Mouse (Mus musculus): Measurements from ENCODE around the gene Nenf. TPM values are rescaled to one million over a fixed set of nuclear protein-coding genes. Genes with fewer than 3 reads are reported as not detected.
A peak's percentile ranks its signal among the peaks of the same experiment; 100 is the strongest.

The Nenf gene
- total RNA-seq, 2 experiments from 2014 or later, result 97.3 to 103 TPM

DNA sequence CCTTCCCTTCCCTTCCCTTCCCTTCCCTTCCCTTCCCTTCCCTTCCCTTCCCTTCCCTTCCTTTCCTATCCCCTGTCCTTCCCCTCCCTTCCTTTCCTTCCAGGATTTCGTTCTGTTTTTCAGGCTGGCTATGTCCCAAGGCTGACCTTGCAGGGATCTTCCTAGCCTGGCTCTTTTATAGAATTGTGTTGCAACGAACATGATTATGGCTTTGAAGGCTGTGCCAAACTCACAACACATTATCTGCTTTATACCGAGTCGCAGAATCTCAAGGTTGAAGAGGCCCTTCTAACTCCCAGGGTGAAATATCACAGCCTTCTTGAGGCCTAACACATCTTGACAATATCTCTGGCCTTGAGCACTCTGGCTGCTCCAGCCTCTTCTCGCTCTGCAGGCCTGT is 692 bp upstream of the Nenf start:
- no peak for DNase-seq

DNA sequence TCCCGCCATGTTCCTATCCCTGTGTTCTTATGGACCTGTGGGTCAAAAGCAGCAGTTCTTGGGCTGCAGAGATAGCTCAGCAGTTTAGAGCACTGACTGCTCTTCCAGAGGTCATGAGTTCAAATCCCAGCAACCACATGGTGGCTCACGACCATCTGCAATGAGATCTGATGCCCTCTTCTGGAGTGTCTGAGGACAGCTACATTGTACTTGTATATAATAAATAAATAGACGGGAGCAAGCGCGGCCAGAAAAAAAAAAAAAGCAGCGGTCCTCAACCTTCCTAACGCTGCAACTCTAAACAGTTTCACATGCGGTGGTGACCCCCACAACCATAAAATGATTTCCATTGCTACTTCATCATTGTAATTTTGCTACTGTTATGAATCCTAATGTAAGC is 1.2 kb downstream of the Nenf start:
- DNase-seq, result no peak

DNA sequence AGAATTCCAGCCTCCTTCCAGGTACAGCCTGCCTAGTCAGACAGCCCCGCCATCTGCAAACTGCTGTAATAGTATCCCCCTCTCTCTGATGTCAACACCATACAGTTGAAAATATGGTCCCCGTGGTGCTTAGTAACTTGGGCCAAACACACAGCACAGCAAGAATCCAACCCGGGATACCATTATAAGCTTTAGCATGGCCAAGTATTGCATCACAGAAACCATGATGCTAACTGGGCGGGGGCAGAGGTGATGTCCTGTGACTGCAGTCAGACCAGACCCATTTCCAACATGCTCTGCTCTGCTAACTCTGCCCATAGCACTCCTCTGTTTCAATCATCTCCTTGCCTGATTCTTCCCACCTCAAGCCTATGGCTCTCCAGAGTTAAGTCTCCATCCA is 4.1 kb downstream of the Nenf start:
- DNase-seq, result no peak

DNA sequence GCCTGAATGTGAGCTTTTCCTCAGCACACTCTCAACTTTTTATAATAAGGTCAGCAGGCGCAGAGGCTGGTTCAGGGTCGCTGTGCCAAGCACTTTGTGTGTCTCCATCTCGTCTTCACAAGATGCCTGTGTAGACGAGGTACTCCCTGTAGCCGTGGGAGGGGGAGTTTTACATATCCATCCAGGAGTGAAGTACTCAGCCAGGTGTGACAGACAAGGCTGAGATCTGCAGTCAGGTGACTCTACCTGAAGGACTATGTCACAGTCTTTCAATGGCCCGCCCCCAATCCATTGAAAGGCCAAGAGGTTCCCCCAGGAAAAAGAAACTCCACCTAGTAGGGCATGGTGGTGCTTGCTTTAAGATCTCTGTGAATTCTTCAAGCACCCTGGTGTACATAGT is 4.8 kb downstream of the Nenf start:
- no peak for DNase-seq

DNA sequence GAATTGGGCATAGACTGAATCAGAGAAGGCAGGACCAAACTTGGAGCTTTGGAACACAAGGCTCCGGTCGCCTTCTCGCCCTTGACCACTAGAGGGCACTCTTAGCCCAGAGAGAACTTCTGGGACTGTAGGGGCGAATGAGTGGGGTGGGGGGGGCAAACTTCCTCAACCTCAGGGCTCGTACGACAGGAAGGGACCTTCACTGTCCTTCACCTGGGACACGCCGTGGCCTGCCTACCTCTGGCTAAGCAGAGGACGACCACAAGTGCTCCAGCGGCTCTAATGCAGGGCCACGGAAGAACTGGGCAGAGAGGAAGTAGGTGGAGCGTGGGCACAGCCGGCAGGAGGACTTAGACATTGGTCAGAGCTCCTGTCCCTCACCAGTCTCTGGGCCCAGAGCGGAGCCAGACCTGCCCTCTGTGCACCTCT is 5.5 kb downstream of the Nenf start:
- peak; percentile 91 for DNase-seq

DNA sequence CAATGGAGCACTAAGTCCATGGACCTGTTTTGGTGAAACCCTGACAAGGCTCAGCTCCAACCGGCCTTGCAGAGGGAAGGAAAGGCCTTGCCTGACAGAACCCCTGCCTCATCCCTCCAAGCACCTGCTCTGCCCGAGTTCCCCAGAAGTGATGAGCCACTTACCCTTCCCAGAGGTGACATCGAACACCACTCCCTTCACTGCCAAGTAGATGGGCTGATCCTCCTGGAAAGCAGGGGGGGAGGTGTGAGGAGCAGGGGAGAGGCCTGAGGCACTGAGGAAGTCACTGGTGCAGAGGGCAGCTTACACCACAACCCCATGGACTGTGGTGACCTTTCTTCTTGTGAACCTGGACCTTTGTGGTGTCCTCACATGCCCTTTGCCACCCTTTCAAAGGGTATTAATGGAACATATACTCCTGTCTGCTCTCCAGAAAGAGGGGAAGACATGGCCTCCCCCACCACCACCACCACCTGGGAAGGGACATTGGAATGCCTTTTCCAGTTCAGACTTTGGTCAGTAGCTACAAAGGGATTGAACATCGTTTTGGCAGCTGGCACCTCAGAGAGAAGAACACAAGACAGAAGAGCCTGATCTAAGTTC is 6.6 kb downstream of the Nenf start:
- DNase-seq, result no peak

DNA sequence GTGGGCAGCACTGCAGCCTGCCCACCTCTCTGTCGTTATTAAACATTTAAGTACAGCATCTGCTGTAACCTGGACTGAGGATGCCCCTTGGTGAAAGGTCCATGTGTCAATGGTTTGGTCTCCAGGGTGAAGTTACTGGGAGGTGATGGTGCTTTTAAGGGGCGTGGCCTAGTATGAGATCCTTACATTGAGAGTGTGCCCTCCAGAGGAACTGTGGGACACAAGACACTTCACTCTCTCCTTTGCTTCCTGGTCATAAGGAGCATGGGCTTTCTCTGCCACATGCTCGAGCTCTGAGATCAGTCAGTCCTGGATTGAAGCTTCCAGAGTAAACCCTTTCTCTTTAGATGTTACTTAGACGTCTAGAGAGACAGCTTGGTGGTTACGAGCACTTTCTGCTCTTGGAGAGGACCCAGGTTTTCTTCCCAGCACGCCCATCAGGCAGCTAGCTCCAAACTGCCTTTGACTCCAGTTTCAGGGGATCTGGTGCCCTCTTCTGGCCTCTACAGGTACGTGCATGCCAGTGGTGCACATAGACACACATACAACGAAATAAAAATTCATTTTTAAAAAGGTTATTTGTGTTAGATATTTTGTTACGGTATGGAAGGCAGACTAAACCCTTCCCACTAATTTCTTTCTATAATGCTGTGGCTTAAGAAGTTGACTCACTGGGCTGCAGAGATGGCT is 10.1 kb downstream of the Nenf start:
- no peak for DNase-seq

DNA sequence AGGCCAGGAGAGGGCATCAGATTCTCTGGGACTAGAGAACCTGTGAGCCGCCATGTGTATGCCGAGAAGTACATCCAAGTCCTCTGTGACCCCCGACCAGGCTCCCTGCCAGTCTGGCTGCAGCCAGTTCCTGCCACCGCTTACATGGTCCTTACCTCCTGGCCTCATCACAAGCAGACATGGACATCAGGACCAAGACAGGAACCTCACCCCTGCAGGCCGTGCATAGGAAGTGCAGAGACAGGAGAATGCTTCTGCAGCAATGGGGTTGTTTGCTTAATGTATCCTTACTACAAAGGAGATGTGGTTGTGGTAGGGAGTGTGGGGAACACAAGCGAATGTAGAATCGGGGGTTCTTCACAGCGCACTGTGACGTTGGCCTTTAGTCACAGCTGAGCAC is 11.7 kb downstream of the Nenf start:
- no peak for DNase-seq

DNA sequence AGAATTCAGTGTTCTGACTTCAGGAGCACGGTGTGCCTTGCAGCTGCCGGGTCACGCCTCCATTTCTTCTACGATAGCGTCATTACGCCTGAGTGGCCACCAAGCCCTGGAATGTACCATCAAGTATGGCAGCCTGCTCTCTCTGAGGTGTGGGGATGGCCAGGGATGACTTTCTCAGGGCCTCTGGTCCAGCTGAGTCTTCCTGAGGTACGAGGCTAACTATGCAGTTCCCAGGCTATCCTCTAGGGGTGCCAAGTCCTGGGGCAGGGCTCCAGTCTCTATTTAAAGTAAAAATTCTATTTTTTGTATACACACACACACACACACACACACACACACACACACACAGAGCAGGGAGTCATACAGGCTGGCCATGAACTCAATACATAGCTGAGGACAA is 12.4 kb downstream of the Nenf start:
- DNase-seq, result no peak

DNA sequence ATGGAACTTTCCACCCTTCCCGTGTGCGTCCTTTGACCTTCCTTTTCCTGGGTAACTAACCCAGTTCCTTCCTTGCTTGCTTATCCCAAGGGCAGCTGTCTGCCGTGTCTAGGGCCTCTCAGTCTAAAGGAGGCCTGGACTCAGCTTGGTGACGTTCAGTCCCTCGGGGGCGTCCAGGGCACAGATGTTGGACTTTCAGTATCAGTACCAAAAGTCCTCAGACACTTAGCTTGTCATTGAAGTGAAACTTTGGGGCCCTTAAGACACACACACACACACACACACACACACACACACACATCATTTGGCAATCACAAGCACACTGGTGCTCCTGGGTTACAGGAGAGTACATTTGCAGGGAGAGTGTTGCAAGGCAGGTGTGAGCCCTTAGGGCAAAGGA is 13.8 kb downstream of the Nenf start:
- DNase-seq, result no peak

DNA sequence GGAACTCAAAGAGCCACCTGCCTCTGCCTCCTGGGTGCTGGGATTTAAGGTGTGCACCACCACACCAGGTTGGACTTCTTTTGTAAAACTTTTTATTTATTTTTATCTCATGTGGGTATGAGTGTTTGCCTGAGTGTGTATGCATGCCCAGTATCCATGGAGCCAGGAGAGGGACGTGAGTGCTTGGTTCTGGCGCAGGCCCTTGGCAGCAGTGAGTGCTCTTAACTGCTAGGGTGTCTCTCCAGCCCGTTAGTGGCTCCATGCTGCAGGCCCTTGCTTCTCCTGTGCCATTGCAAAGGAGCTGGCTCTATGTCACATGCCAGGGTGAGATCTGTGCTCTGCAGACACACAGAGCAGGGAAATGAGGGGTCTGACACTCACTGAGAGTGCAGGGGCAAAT is 14.3 kb downstream of the Nenf start:
- DNase-seq, result no peak

DNA sequence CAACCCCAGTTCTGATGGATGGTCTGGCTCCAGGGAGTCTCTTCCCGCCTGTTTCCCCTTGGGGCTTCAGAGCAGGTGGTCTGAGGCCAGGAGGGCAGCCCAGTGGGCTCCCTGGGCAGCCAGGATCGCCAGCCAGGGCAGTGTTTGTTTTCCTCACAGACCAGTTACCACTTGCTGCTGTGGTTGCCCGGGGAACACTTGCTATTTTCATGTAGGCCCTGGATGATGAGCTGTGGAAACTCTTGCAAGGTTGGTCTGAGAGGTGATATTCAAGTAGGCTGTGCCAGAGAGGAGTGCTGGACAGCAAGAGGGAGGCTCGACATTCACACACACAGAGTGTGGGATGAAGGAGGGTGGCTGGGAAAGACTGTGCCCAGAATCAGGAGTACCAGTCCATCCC is 16.1 kb downstream of the Nenf start:
- no peak for DNase-seq

DNA sequence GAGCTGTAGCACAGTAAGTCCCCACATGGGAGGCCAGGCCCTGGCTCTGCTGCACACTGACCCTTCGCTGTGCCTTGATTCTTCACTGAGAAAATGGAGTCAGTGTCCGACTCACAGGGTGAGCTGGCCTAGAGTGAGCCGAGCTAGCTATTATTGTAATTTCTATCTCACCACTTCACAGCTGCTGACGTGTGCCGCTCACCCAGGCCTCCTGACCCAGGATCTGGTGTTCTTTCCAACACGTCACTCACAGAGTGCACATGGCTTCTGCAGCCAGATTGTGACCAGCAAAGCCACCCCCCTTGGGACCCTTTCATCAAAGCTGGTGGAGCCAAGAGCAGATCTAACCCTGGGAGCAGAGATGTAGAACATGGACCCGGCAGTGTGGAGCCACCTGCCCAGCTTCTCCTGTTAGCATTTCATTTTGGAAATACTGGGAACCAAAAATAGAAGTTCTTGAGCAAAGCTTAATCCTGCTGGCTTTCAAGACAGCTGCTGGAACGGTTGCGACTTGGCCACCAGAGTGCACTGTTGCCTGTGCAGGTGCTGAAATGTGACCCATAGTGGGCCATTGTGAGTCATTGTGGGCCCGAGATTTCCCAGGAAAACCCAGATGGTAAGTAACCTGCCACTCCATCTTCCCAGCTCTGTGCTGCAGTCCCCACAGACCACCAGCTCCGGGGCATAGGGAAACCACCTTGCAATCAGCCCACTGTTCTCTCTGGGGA is 18.6 kb downstream of the Nenf start:
- peak; percentile 75 for DNase-seq

DNA sequence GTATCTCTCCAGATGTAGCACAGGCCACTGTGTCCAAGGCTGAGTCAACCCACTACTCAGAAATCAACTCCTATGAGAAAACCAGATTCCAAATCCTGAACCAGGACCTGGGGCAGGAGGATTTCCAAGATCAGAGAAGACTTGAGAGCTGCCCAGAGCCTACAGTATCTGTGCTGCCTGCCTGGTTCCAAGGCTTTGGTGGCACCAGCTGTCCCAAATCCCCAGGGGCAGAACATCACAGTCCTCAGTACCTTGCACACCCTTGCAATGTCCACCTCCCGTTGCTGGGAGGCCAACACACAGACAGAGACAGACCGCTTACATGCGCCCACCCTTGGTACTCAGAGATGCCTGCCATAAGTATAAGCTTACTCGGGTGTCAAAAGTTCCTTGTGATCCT is 19.7 kb downstream of the Nenf start:
- no peak for DNase-seq

DNA sequence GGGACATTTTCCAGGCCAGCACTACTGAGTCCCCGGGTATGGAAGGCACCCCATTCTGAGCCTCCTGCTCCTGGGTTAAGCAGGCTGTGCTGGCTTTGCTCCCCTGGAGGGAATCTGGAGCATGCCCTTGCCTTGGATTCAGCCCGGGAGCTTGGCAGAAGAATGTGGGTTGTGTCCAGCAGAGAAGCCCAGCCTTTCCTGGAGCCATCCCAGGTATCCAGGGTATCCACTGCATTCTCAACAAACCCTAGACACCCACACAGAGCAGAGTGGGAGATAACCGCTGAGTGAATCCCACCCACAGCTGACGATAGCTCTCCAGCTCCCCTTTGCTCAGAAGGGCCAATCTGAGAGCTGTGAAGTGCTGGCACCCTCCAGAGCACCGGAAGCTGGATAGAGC is 21.5 kb downstream of the Nenf start:
- DNase-seq, result peak; percentile 87

DNA sequence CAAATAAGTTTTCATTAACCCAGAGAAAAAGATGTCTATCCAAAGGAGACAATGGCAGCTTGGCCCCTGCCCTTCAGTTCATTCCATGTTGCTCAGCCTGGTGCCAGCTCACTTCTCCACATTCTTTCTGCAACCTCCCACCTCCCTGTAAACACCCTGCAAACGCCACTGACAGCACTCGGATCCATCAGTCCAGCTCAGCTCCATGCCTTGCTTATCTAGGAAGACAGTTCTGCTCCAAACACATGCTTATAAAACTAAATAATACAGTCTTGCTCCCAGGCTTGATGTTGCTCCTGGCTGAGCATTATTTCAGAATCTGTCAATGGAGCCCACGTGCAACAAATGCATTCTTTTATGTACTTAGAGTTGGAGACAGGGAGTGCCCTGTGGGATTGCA is 22.2 kb downstream of the Nenf start:
- no peak for DNase-seq

DNA sequence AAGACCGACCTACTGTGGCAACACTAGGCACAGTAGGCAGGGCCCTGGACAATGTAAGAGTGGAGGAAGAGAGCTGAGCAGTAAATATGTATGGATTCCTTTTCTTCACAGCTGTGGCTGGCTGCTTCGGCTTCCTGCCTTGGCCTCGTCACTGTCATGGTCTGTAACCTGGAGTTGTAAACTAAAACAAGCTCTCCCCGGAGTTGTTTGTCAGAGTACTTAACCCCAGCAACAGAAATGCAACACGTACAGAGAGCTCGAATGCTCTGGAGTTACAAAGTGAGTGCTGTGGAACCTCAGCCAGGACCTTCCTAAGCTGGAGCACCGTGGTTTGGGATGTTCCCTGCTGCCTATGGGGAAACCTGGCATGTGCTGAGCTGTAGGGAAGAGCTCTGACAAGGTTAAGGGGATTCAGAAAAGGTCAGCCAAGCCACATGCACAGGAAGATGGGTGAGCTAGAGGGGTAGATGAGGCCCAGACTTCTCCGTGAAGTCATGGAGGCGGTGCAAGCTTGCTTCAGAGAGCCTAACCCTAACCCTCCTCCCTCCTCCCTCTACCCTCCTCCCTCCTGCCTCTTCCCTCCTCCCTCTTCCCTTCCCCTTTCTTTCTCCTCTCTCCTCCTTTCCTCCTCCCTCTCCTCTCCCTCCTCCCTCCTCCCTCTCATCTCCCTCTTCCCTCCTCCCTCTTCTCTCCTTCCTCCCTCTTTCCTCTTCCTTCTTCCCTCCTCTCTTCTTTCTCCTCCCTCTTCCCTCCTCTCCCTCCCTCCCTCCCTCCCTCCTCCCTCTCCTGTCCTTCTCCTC is 23.8 kb downstream of the Nenf start:
- no peak for DNase-seq

DNA sequence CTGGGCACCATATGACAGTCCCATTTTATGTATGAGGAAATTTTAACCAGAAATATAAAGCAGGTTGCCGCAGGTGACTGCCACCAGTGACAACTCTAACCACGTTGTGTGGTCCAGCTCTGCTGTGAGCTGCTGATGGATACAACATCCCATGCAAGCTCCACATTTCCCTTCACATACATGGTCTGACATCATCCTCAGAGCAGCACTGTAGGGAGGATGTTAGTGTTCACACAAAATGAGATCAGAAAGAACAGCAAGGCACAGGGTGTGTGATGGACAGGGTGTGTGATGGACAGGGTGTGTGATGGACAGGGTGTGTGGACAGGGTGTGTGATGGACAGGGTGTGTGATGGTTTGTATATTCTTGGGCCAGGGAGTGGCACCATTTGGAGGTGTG is 24.9 kb downstream of the Nenf start:
- no peak for DNase-seq

DNA sequence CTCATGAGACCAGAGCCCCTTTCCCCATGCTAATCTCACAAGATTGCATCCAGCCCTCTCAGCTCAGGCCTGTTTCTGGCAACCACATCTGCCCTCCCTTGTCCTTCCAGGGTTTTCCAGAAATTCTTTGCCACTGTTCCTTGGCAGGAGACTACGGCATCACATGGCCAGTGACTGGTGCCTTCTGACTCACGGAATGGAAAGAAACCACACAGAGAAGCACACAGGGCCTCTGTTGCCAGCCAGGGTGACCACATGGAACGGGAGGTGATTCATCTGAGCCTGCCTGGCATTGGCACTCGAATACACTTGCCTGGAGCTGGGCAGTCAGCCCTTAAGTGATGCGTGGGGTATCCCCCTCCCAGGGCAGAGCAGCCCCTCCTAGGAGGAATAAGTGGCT is 25.6 kb downstream of the Nenf start:
- peak; percentile 82 for DNase-seq

DNA sequence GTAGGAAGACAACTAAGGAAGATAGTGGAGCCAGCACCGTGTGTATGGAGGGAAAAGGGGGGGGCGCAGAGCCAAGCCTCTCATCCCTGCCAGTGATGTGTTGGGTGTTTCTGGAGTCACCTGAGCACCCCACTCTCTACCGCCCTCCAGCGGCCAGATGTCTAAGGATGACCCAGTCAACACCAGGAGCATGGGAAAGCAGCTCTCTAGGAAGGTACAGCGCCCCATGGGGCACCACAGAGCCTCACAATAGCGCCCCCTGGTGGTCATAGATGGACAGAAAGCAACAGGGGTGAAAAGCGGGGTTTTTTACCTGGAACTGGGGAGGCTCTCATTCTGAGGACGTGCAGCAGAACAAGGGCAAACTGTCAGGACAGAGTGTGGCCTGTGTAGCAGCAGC is 29.2 kb downstream of the Nenf start:
- DNase-seq, result peak; percentile 71

DNA sequence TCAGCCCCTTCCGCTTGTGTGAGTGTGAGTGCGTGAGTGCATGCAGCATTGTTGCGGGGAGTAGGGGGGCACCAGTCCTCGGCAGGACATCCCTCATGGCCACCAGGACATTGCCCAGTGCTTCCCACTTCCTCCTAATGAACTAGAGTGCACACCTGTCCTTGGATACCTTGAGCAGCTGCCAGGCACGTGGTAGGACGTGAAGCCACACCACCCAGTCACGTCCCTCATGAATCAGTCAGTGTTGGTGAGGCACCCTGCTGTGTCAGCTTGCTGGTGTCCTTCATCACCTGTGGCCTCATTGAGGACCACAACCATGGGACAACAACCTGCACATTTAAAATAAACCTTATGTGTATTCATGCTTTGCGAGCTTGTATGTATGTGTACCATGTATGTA is 33.5 kb downstream of the Nenf start:
- DNase-seq, result no peak

DNA sequence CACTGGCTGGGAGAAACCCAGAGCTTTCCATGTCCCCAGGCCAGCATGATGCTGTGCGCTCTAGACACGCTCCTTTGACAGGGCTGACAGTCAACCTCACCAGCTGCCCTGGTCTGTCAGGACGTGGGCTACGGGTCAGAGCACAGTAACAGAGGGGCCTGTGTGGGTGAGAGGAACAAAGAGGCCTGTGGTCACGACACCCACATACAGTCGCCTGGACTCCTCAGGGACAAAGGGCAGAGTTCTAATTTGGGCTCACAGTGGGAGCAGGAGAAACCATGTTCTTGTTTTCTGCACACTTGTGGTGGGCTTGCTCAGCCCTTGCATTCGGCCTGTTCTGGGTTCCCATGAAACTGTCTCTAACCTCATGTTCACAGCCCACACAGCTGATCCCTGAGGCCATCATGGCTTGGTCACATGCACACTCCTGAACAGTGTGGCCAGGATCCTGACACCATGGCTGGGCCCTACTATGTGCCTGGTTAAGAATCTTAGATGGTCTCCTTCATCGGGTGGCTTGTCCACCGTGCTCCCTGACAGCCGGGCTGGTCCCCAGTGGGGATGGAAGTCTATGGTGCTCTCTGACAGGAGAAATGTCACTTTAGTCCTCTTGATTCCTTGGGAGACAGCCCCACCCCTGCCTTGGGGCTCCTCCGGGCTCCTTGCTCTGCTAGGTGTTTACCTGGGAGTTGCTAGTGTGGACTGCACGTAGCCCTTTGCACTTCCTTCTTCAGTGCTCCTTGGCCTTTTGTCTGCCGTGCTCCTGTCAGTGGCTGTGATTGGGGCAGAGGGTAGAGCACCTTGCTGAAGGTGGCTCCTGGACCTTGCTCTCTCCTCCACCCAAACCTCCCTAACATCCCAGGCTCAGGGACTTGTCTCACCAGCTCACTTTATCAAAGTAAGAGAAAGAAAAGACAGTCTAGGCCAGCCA is 34.6 kb downstream of the Nenf start:
- no peak for DNase-seq

Measured in heart, postnatal 4 days (tissue).